Mouse (Mus musculus) liver, postnatal 0 days (tissue): ENCODE measurements around the gene Ccdc85c. TPM values are rescaled to one million over a fixed set of nuclear protein-coding genes. Genes with fewer than 3 reads are reported as not detected.

Experiments used
- ATAC-seq: fragments of 200-750 bp; cut with Nextera tagmentation; 2 replicates; pipeline ENCODE4 v1.8.0; 2017; ENCODE audit warnings: mild to moderate bottlenecking, moderate library complexity
- DNase-seq: peaks from one replicate; pipeline ENCODE4 v3.0.0-alpha.2; 2016
- H3K27ac ChIP-seq: fragments of 300-500 bp; sonication (generic); 2 replicates; pipeline ENCODE4 v1.5.1; 2014; ENCODE audit warnings: antibody characterized with exemption, moderate library complexity, mild to moderate bottlenecking, low read depth
- H3K27me3 ChIP-seq: fragments of 300-500 bp; sonication (generic); 2 replicates; pipeline ENCODE4 v1.6.1; 2014; ENCODE audit warnings: low read length, control low read depth, mixed read lengths; ENCODE audit not compliant: insufficient read depth
- H3K36me3 ChIP-seq: fragments of 300-500 bp; sonication (generic); replicated peaks from 2 replicates; pipeline ENCODE4 v1.6.1; 2014; ENCODE audit warnings: mild to moderate bottlenecking, control low read depth, low read length, moderate library complexity, mixed read lengths; ENCODE audit not compliant: insufficient read depth
- H3K4me1 ChIP-seq: fragments of 300-500 bp; sonication (generic); 2 replicates; pipeline ENCODE4 v1.6.1; 2014; ENCODE audit warnings: antibody characterized with exemption, mild to moderate bottlenecking, control low read depth; ENCODE audit not compliant: insufficient read depth
- H3K4me2 ChIP-seq: fragments of 300-500 bp; sonication (generic); 2 replicates; pipeline ENCODE4 v1.6.1; 2014; ENCODE audit warnings: low read depth, mild to moderate bottlenecking, low read length, moderate library complexity, mixed read lengths
- H3K4me3 ChIP-seq: fragments of 300-500 bp; sonication (generic); 2 replicates; pipeline ENCODE4 v1.5.1; 2014; ENCODE audit warnings: low read depth, low read length
- H3K9ac ChIP-seq: fragments of 300-500 bp; sonication (generic); replicated peaks from 2 replicates; pipeline ENCODE4 v1.6.1; 2014; ENCODE audit warnings: mild to moderate bottlenecking, moderate library complexity
- H3K9me3 ChIP-seq: fragments of 300-500 bp; sonication (generic); 2 replicates; pipeline ENCODE4 v1.6.1; 2016; ENCODE audit warnings: mild to moderate bottlenecking, control low read depth, low read length, mixed read lengths
- CTCF ChIP-seq: sonication (generic); IDR thresholded peaks from 2 replicates; pipeline ENCODE4 v1.5.1; 2016; ENCODE audit warnings: antibody characterized with exemption, low read depth
- EP300 ChIP-seq: IDR thresholded peaks from 2 replicates; pipeline ENCODE4 v1.6.1; 2016; ENCODE audit warnings: antibody characterized with exemption, low read depth, mild to moderate bottlenecking
- WGBS: fragments of 180-500 bp; shearing (Covaris S2); extraction: QIAGEN DNeasy Blood & Tissue Kit; methylation state at CpG from one replicate; pipeline ENCODE4 v1.1.7; 2014; ENCODE audit not compliant: insufficient replicate concordance; 5-methylcytosine and 5-hydroxymethylcytosine counted together
- polyA plus RNA-seq: library from polyadenylated mRNA; unstranded; fragments of >200 nt; fragmentation: Nextera tagmentation; extraction: Ambion mirVana; gene quantifications from 2 replicates; pipeline ENCODE4 v1.2.1, GENCODE M21; 2015

Ccdc85c gene
- polyA plus RNA-seq, 1 experiment from 2014 or later, result 1.5 TPM

DNA sequence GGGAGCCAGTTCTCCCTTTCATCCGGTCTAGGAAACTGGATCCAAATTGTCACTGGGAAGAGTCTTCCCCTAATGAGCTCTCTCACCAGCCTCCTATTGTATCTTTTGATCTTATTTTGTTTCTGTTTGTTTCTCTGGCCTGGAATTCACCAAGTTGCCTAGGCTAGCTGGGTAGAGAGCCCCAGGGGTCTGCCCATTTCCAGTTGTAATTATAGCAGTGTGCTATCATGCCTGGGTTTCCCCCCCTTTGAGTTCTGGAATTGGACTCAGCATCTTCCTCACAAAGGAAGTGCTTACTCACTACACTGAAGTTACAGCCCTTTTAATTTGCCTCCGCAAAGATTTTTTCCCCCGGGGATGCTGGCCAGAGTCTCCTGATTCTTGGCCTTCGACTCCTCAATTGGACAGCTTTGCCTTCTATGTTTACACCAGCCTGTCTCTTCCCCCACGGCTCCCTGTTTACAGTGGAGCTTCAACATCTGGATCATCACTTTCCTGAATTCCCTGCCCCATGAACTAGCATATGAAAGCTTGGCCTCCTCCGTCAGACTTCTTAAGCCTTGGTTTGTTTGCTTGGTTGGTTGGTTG is 28.6 kb upstream of the Ccdc85c start:
- Histone ChIP-seq H3K27me3 (peaks cover 33% of the 10 kb centered on the region), H3K4me1 (0 out of 2 replicates have a peak, but pooled peaks cover 2% of the 10 kb centered on the region), H3K4me2 (no peak overlapping the region), H3K9me3 (no peaks in the 10 kb centered on the region), H3K27ac (no peak overlapping the region), H3K4me3 (no peak overlapping the region), H3K36me3 (no peaks in the 10 kb centered on the region), H3K9ac (no peak overlapping the region)
- 44% methylated on average over 6 of the region's 6 CpGs for WGBS
- ATAC-seq (no peak), DNase-seq (no peak)
- no peak for TF ChIP-seq EP300
- no peak for TF ChIP-seq CTCF

DNA sequence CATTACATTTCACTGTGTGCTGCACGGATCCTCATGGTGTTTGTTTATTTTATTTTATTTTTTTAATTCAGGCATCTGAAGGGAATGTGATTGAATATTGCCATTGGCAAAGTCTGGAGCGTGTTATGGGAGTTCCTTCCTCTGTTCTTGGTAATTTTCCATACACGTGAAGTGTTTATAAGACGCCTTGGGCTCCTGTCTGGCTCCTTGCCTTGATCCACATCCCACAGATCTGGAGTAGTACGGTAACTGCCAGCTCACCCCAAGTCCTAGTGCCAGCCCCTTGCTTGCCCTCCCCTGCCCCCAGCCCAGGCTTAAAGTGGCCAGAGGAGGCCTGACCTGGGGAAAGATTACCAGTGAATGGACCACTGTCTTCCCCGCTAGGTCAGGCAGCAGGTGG is 25.8 kb upstream of the Ccdc85c start:
- no peak overlapping the region for H3K4me3 ChIP-seq
- DNase-seq, result no peak
- H3K27ac ChIP-seq, result no peak overlapping the region
- TF ChIP-seq EP300, result no peak
- no peak for TF ChIP-seq CTCF
- H3K9ac ChIP-seq, result no peak overlapping the region
- WGBS, result 79% methylated on average over 6 of the region's 6 CpGs
- no peaks in the 10 kb centered on the region for H3K4me1 ChIP-seq
- H3K4me2 ChIP-seq, result no peak overlapping the region
- no peak for ATAC-seq
- H3K27me3 ChIP-seq, result peaks cover 20% of the 10 kb centered on the region
- H3K36me3 ChIP-seq, result no peaks in the 10 kb centered on the region
- no peaks in the 10 kb centered on the region for H3K9me3 ChIP-seq

DNA sequence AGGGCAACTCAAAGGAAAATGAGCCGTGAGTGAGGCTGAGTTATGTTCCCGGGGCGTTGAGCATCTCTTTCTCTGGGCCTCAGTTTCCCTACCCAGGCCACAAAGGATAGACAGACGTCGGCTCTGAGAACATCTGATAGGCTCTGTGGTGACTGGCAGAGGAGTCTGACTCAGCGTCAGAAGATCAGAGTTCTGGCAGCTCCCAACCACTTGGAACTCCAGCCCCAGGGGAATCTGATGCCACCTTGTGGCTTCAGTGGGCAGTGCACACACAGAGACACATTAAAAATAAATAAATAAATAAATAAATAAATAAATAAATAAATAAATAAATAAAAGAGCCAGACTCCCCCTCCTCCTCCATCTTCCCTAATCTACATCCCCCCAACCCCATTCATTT is 21.8 kb upstream of the Ccdc85c start:
- Histone ChIP-seq H3K27ac (no peak overlapping the region), H3K4me2 (no peak overlapping the region), H3K27me3 (no peaks in the 10 kb centered on the region), H3K36me3 (no peaks in the 10 kb centered on the region), H3K9me3 (no peaks in the 10 kb centered on the region), H3K9ac (no peak overlapping the region), H3K4me1 (no peaks in the 10 kb centered on the region), H3K4me3 (no peak overlapping the region)
- DNase-seq (no peak), ATAC-seq (no peak)
- WGBS, result 59% methylated on average over 6 of the region's 6 CpGs
- TF ChIP-seq EP300 (no peak), CTCF (peak; percentile 43)

DNA sequence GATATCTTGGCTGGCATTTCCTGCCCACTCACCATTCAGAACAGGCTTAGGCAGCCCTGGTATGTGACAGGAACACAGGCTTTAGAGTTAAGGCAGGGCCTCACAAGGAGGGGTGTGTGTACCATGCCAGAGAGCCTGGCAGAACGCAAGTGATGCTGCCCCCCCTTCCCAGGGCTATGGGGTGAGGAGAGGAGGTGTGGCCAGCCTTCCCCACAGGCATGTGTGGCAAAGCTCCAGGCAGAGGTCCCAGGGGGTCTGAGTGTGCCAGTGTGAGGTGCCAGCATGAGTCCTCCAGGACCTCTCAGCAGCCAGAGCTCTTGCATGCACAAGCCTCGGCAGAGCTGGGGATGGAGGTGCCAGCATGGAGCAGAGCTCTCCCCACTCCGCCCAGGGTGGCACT is 19.4 kb upstream of the Ccdc85c start:
- H3K4me1 ChIP-seq, result no peaks in the 10 kb centered on the region
- no peak overlapping the region for H3K4me3 ChIP-seq
- no peak for DNase-seq
- no peak overlapping the region for H3K27ac ChIP-seq
- no peak for ATAC-seq
- 82% methylated on average over 3 of the region's 3 CpGs for WGBS
- TF ChIP-seq EP300 (no peak), CTCF (no peak)
- H3K9me3 ChIP-seq, result no peaks in the 10 kb centered on the region
- no peaks in the 10 kb centered on the region for H3K27me3 ChIP-seq
- no peak overlapping the region for H3K9ac ChIP-seq
- no peaks in the 10 kb centered on the region for H3K36me3 ChIP-seq
- no peak overlapping the region for H3K4me2 ChIP-seq

DNA sequence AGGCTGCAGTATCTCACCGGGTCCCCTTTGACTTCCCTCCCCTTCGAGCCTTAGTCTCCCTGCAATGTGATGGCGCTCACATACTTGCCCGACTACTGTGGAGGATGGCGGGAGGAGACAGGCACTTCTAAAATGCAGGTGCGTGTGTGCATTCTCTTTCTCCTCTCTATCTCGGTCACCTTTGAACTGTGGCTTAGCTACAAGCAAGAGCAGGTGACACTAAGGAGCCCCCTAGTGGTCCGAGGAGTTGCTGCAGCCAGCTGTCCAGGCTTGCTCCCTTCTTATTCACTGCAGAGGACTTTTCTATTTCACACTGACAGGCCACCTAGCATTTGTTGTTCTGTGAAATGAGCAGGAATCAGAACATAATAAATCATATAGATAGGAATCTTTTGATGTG is 17.7 kb upstream of the Ccdc85c start:
- Histone ChIP-seq H3K36me3 (no peaks in the 10 kb centered on the region), H3K4me3 (no peak overlapping the region), H3K27ac (no peak overlapping the region), H3K4me1 (no peaks in the 10 kb centered on the region), H3K9ac (no peak overlapping the region), H3K27me3 (no peaks in the 10 kb centered on the region), H3K9me3 (no peaks in the 10 kb centered on the region), H3K4me2 (peak overlapping the region; percentile 40)
- WGBS, result 3% methylated on average over 8 of the region's 8 CpGs
- ATAC-seq (peak; percentile 81), DNase-seq (peak; percentile 73)
- peak; percentile 90 for TF ChIP-seq CTCF
- no peak for TF ChIP-seq EP300

DNA sequence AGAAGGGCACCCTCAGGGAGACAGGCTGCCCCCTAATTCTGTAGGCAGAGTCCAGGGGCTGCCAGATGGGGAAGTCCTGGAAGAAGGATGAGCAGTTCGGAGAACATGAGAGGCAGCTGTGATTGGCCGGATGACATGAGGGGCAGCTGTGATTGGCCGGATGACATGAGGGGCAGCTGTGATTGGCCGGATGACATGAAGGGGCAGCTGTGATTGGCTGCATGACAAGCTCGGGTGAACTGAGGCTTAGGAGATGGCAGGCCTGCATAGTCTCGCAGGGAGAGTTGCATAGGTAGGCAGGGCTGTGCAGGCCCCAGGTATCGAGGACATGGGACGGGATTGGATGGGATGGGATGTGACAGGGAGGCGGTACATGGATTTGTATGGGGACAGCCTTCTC is 17.2 kb upstream of the Ccdc85c start:
- WGBS, result 13% methylated on average over 9 of the region's 9 CpGs
- Histone ChIP-seq H3K36me3 (no peaks in the 10 kb centered on the region), H3K4me2 (no peak overlapping the region), H3K4me3 (no peak overlapping the region), H3K9me3 (no peaks in the 10 kb centered on the region), H3K27me3 (no peaks in the 10 kb centered on the region), H3K9ac (no peak overlapping the region), H3K27ac (no peak overlapping the region), H3K4me1 (no peaks in the 10 kb centered on the region)
- TF ChIP-seq CTCF (no peak), EP300 (no peak)
- DNase-seq (no peak), ATAC-seq (peak; percentile 70)
